Mouse (Mus musculus) cerebellum, adult 2 months (tissue): Measurements from ENCODE around the gene Man1c1.

Experiments
- CTCF ChIP-seq: fragments of 200-500 bp; IDR thresholded peaks from 2 replicates; pipeline ENCODE4 v1.5.1; 2011; ENCODE audit warnings: low read depth, mild to moderate bottlenecking, control low read depth, low read length, moderate library complexity, borderline replicate concordance; ENCODE audit not compliant: insufficient read depth
- POLR2A ChIP-seq: fragments of 200-500 bp; IDR thresholded peaks from 2 replicates; pipeline ENCODE4 v1.6.1; 2011; ENCODE audit warnings: low read length, control low read depth, borderline replicate concordance; ENCODE audit not compliant: insufficient read depth

DNA sequence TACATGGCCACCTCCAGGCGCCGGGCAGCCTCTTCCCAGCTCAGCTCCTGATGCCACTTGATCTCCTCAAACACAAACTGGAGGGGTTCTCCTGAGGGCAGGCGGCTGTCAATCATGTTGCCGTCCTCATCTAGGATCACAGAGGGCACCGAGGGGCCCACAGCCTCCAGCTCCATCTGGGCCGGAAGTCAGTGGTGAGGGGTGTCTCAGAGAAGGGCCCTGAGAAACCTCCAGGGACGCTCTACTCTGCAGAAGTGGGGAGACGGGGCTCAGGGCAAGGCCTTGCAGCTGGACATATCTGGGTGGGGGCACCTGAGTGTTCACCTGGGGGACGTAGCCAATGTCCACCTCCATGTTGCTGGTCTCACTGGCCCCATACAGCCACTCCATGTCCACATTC lies 161.4 kb downstream of the Man1c1 start:
- TF ChIP-seq POLR2A (no peak), CTCF (no peak)
